Mouse (Mus musculus) embryonic facial prominence, embryonic 13.5 days (tissue): ENCODE measurements around the gene D2hgdh. TPM values are rescaled to one million over a fixed set of nuclear protein-coding genes. Genes with fewer than 3 reads are reported as not detected.
"Not testable (repeated sequence)": the region's sequence is repeated elsewhere in the genome, so short reads cannot be mapped to it uniquely, and the experiment has no call there.

ENCODE experiments used
- ATAC-seq: fragments of 200-750 bp; cut with Nextera tagmentation; 2 replicates; pipeline ENCODE4 v1.8.0; 2017; ENCODE audit warnings: low read depth; ENCODE audit not compliant: insufficient number of reproducible peaks, insufficient read depth, low FRiP score, low TSS enrichment
- H3K27ac ChIP-seq: fragments of 300-500 bp; sonication (generic); 2 replicates; pipeline ENCODE4 v1.5.1; 2015; ENCODE audit warnings: moderate library complexity, mild to moderate bottlenecking, inconsistent platforms
- H3K27me3 ChIP-seq: fragments of 300-500 bp; sonication (generic); 2 replicates; pipeline ENCODE4 v1.6.1; 2015; ENCODE audit warnings: mild to moderate bottlenecking, inconsistent platforms
- H3K36me3 ChIP-seq: fragments of 300-500 bp; sonication (generic); 2 replicates; pipeline ENCODE4 v1.6.1; 2015; ENCODE audit warnings: mild to moderate bottlenecking, inconsistent platforms
- H3K4me1 ChIP-seq: fragments of 300-500 bp; sonication (generic); 2 replicates; pipeline ENCODE4 v1.6.1; 2015; ENCODE audit warnings: inconsistent platforms
- H3K4me2 ChIP-seq: fragments of 300-500 bp; sonication (generic); 2 replicates; pipeline ENCODE4 v1.6.1; 2015; ENCODE audit warnings: moderate library complexity, mild to moderate bottlenecking, inconsistent platforms
- H3K4me3 ChIP-seq: fragments of 300-500 bp; sonication (generic); 2 replicates; pipeline ENCODE4 v1.5.1; 2015; ENCODE audit warnings: mild to moderate bottlenecking, inconsistent platforms
- H3K9ac ChIP-seq: fragments of 300-500 bp; sonication (generic); 2 replicates; pipeline ENCODE4 v1.6.1; 2015; ENCODE audit warnings: mild to moderate bottlenecking, inconsistent platforms
- H3K9me3 ChIP-seq: fragments of 300-500 bp; sonication (generic); 2 replicates; pipeline ENCODE4 v1.6.1; 2016; ENCODE audit warnings: inconsistent platforms
- WGBS: fragments of 180-500 bp; shearing (Covaris S2); methylation state at CpG from one replicate; pipeline ENCODE4 v1.1.7; 2015; ENCODE audit warnings: mixed read lengths; 5-methylcytosine and 5-hydroxymethylcytosine counted together
- polyA plus RNA-seq: library from polyadenylated mRNA; unstranded; fragments of >200 nt; fragmentation: Nextera tagmentation; extraction: Ambion mirVana; gene quantifications from 2 replicates; pipeline ENCODE4 v1.2.1, GENCODE M21; 2015

The D2hgdh gene
- polyA plus RNA-seq, 1 experiment from 2014 or later: 19.4 TPM

DNA sequence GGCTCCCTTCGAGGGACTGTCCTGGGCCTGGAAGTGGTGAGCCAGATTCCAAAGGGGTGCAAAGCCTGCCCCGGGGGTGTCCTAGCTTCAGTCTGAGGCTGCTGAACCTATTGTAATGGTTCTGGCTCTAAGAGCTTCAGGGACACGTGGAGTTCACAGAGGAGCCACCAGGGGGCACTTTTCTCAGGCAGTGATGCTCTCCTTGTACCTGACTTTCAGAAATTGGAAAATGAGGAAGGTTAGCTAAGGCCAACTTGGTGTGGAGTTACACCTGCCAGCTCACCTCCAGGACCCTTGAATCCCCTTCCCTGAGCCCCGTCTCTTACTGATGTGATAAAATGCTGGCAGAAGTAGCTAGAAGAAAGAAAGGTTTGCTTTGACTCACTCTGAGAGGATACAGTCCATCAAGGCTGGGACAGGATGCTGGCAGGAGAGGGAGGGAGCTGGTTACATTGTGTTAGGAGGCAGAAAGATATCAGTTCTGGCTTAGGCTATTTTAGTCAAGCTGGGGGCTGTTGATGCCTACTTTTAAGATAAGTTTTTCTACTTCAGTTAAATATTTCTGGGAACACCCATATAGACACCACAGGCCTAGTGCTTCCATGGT, 8.1 kb downstream of the D2hgdh start:
- H3K36me3 ChIP-seq: peaks cover 28% of the 10 kb centered on the region
- H3K27me3 ChIP-seq, H3K4me3 ChIP-seq, H3K9me3 ChIP-seq, H3K4me2 ChIP-seq, ATAC-seq, H3K4me1 ChIP-seq, H3K9ac ChIP-seq, H3K27ac ChIP-seq: not testable (repeated sequence)
- WGBS: 45% methylated on average over 3 of the region's 4 CpGs

DNA sequence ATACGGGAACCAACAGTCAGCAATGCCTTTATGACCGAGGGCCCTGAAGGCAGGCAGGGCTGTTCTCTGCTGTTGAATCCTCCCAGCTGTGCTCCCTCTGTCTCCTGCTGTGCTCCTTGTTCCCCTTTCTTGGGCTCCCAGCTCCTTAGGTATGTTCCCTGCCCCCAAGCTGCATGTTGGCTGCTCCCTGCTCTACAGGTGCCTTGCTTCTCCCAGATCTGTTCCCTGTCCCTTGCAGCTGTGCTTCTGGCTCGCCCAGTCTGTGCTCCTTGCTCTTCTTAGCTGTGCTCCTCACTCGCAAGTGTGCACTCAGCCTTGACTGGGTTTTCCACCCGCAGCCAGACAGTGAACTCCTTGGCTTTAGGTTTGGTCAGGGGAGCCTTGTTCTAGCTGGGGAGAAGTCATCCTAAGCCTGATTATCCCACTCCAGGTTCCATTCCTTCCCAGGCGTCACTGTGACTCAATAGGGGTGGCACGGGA, 10.0 kb downstream of the D2hgdh start:
- Histone ChIP-seq H3K9ac (no peak overlapping the region), H3K4me3 (no peak overlapping the region), H3K4me1 (no peaks in the 10 kb centered on the region), H3K36me3 (peaks cover 34% of the 10 kb centered on the region), H3K27me3 (no peaks in the 10 kb centered on the region), H3K27ac (no peak overlapping the region), H3K4me2 (no peak overlapping the region), H3K9me3 (no peaks in the 10 kb centered on the region)
- peak; percentile 3; the same call in 1 of the 2 replicates for ATAC-seq
- 87% methylated on average over 7 of the region's 7 CpGs for WGBS

DNA sequence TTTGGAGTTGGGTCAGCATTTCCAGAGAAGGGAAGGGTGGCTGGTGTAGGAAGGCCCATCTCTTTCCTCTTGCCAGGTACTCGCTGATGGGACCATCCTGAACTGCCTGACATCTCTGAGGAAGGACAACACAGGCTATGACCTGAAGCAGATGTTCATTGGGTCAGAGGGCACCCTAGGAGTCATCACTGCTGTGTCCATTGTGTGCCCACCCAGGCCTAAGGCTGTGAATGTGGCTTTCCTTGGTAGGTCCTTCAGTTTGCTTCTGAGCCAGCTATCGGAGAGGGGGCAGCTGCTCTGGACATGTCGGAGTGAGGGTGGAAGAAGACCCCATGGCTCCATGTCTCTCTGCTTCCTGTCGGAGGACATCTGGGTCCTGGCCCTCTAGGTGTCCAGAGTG, 10.5 kb downstream of the D2hgdh start:
- H3K9me3 ChIP-seq: no peaks in the 10 kb centered on the region
- 90% methylated on average over 4 of the region's 4 CpGs for WGBS
- no peak overlapping the region for H3K4me3 ChIP-seq
- ATAC-seq: peak; percentile 56
- no peak overlapping the region for H3K27ac ChIP-seq
- H3K27me3 ChIP-seq: no peaks in the 10 kb centered on the region
- no peak overlapping the region for H3K4me2 ChIP-seq
- no peaks in the 10 kb centered on the region for H3K4me1 ChIP-seq
- H3K9ac ChIP-seq: no peak overlapping the region
- H3K36me3 ChIP-seq: peaks cover 34% of the 10 kb centered on the region

DNA sequence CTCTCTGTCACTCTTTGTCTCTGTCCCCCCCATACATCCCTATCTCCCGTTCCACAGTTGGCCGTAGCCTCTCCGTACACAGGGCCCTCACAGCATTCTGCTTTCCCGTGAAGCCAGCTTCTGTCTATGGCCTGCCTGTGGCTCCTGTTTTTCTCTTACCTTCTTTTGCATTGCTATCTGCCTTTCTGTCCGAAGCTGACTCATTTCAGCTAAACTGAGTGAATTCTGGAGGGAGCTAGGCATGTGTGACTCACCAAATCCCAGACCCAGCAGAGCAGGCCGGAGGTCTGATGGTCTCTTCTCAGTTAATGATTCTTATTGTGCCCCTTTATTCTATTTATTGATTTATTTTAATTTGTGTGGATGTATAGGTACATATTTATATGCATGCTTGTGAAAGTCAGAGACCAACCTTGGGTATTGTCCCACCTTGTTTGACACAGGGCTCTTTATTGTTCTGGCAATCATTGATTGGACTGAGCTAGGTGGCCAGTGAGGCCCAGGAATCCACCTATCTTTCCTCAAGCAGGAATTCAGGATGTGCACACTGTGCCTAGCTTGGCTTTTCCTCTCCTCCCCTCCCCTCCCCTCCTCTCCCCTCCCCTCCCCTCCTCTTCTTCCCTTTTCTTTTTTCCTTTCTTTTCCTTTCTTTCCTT, 11.3 kb downstream of the D2hgdh start:
- Histone ChIP-seq H3K27ac (no peak overlapping the region), H3K9me3 (no peaks in the 10 kb centered on the region), H3K4me3 (no peak overlapping the region), H3K27me3 (no peaks in the 10 kb centered on the region), H3K4me2 (no peak overlapping the region), H3K36me3 (peaks cover 34% of the 10 kb centered on the region), H3K4me1 (no peaks in the 10 kb centered on the region), H3K9ac (no peak overlapping the region)
- 91% methylated on average over 6 of the region's 6 CpGs for WGBS
- no peak for ATAC-seq

DNA sequence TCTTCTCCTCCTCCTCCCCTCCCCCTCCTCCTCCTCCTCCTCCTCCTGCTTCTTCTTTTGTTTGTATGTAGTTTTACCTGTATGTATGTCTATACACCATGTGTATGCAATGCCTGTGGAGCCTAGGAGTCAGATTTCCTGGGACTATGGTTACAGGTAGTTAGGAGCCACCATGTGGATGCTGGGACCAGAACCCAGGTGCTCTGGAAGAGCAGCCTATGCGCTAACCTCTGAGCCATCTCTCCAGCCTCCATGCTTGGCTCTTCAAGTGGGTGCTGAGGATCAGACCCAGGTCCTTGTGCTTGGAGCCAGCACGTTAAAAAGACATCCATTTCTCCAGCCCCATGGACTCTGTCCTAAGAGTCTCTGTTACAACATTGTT, 11.8 kb downstream of the D2hgdh start:
- H3K4me1 ChIP-seq: no peaks in the 10 kb centered on the region
- ATAC-seq: no peak
- H3K4me3 ChIP-seq: no peak overlapping the region
- peaks cover 34% of the 10 kb centered on the region for H3K36me3 ChIP-seq
- no peak overlapping the region for H3K4me2 ChIP-seq
- H3K9me3 ChIP-seq: no peaks in the 10 kb centered on the region
- 78% methylated on average over 2 of the region's 2 CpGs for WGBS
- H3K9ac ChIP-seq: no peak overlapping the region
- H3K27me3 ChIP-seq: no peaks in the 10 kb centered on the region
- no peak overlapping the region for H3K27ac ChIP-seq

DNA sequence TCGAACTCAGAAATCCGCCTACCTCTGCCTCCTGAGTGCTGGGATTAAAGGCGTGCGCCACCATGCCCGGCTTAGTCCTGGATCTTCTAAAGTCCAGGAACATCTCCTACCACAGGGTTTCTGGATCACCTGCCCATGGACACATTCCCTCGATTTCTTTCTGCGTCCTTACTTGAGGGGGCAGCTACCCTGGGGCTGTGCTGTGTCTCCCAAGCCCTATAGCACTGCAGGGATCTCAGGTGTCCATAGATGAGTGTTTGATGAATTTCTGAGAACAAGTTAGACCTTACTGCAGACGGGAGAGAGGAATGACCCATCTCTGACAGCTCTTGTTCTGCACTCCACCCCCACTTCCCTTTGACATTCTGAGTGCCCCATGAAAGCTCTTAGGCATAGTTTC, 12.6 kb downstream of the D2hgdh start:
- 91% methylated on average over 8 of the region's 8 CpGs for WGBS
- H3K27me3 ChIP-seq: no peaks in the 10 kb centered on the region
- ATAC-seq: no peak
- H3K4me2 ChIP-seq: no peak overlapping the region
- no peak overlapping the region for H3K27ac ChIP-seq
- no peaks in the 10 kb centered on the region for H3K4me1 ChIP-seq
- peaks cover 34% of the 10 kb centered on the region for H3K36me3 ChIP-seq
- H3K9me3 ChIP-seq: no peaks in the 10 kb centered on the region
- no peak overlapping the region for H3K9ac ChIP-seq
- no peak overlapping the region for H3K4me3 ChIP-seq

DNA sequence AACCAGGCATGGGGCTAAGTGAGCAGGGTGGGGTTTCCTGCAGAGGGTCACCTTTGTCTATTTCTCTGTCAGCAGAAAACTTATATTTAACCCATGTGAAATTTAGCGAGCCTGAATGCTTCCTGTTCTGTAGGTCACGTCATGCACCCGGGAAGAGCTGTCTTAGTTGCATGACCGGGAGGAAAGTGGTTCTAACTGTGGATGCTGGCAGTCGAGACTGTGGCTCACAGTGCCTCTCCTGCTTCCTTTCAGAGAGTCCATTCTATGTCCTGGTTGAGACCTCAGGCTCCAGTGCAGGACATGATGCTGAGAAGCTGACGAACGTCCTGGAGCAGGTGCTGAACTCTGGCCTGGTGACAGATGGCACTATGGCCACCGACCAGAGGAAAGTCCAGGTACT, 13.9 kb downstream of the D2hgdh start:
- H3K4me3 ChIP-seq, H3K27me3 ChIP-seq, H3K9ac ChIP-seq, H3K27ac ChIP-seq, ATAC-seq, H3K4me1 ChIP-seq, H3K9me3 ChIP-seq, H3K4me2 ChIP-seq: not testable (repeated sequence)
- 90% methylated on average over 8 of the region's 8 CpGs for WGBS
- peaks cover 34% of the 10 kb centered on the region for H3K36me3 ChIP-seq

DNA sequence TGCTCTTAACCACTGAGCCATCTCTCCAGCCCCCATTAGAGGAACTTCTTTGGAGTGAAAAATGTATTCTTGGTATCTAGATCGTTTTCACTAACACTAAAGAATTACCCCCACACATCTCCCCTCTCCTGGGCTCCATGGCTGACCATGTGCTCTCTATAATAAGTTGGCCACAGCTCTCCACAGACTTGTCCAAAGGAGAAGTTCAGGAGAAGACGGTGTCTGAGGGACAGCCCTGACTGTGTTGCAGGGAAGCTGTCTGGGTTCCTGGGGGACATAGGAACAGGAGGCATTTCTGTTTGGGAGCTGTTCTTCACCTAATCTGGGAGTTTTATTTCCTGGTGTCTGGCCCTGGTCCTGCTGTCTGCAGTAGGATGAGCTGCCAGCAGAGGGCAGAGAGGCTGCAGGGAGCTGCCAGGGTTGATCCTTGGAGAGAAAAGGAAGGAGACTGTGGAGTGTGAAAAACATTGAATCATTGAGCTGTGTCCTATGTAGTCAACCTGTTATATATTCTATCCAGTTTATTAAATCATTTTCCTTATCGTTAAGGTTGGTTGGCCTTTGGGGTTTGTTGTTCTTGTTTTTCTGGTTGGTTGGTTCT, 21.2 kb downstream of the D2hgdh start:
- H3K36me3 ChIP-seq, ATAC-seq, H3K4me3 ChIP-seq, H3K4me2 ChIP-seq, H3K27me3 ChIP-seq, H3K27ac ChIP-seq, H3K9ac ChIP-seq, H3K9me3 ChIP-seq, H3K4me1 ChIP-seq: not testable (repeated sequence)
- 64% methylated on average over 1 of the region's 3 CpGs for WGBS

DNA sequence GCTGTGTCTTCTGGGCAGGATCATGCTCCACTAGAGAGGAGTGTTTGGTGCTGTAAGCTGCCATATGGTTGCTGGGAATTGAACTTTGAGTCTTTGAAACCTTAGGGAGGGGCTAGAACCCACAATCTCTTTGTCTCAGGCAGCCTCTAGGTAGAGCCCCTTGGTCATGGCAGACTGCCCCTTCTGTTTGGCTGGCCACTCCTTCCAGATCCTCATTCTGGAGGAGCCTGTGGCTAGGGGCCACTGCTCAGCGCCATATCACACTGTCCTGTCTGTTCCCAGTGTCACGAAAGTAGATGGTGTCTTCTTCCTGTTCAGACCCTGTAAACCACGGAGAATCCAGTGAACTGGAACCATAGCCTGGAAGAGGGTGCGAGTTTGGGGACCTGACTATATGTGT, 31.1 kb downstream of the D2hgdh start:
- H3K27me3 ChIP-seq, H3K27ac ChIP-seq, H3K4me2 ChIP-seq, ATAC-seq, H3K4me3 ChIP-seq, H3K9ac ChIP-seq, H3K9me3 ChIP-seq, H3K4me1 ChIP-seq: not testable (repeated sequence)
- H3K36me3 ChIP-seq: peaks cover 10% of the 10 kb centered on the region; the same call in 1 of the 2 replicates
- WGBS: 87% methylated on average over 4 of the region's 4 CpGs

DNA sequence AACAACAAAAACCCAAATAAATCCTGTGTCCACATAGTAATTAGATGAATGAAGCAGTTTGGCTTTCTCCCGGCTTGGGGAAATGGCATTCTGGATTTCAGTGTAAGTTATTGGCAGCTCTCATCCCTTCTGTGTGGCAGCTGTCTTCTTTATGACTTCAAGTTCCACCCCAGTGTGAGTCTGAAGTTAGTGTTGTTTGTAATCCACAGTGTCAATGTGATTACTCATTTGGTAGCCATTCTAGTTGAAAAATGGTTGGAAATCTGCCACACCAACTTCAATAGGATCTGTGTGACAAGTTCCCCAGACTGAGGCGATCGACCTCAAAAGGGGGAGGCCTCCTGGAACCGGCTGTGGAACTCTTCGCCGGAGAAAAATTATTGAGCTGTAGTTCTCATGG, 32.7 kb downstream of the D2hgdh start:
- no peaks in the 10 kb centered on the region for H3K9me3 ChIP-seq

DNA sequence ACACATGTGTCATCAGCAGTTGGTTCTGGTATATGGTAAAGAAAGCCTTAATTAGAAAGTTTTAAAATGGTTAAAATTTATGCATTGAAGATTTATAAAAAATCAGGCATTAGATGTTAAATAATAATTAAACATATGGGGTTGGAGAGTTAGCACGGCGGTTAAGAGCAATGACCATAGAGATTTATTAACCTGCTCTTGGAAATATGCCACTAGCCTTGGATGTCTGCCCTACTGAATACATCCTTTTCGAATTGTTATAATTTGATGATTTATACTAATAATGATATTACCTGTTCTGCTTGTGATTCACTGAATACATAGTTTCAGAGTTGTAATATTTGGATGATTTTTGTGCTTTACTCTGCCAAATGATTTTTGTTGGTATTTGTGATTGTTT, 33.3 kb downstream of the D2hgdh start:
- no peak overlapping the region for H3K4me3 ChIP-seq
- WGBS: 91% methylated on average over 3 of the region's 3 CpGs
- no peaks in the 10 kb centered on the region for H3K36me3 ChIP-seq
- no peak overlapping the region for H3K9ac ChIP-seq
- H3K27ac ChIP-seq: no peak overlapping the region
- no peak overlapping the region for H3K4me2 ChIP-seq
- no peaks in the 10 kb centered on the region for H3K9me3 ChIP-seq
- H3K27me3 ChIP-seq: no peaks in the 10 kb centered on the region
- H3K4me1 ChIP-seq: no peaks in the 10 kb centered on the region
- no peak for ATAC-seq

More for the DNA sequence above, 32.7 kb downstream of the D2hgdh start:
- 86% methylated on average over 6 of the region's 6 CpGs for WGBS
- H3K27me3 ChIP-seq: no peaks in the 10 kb centered on the region
- H3K4me3 ChIP-seq: no peak overlapping the region
- ATAC-seq: no peak
- H3K9ac ChIP-seq: no peak overlapping the region
- H3K4me1 ChIP-seq: no peaks in the 10 kb centered on the region
- no peak overlapping the region for H3K27ac ChIP-seq
- H3K4me2 ChIP-seq: no peak overlapping the region
- no peaks in the 10 kb centered on the region for H3K36me3 ChIP-seq

DNA sequence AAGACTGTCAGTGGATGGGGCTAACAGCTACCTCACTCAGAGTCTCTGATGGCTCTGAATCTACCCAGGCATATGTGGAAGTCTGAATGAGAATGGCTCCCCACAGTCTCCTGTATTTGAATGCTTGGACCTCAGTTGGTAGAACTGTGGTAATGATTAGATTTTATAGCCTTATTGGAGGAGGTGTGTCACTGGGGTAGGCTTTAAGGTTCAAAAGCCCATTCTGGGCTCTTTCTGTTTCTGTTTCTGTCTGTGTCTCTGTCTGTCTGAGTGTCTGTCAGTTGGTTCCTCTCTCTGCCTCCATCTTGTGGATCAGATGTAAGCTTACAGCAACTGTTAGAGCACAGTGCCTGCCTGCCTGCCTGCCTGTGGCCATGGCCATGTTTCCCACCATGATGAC, 34.9 kb downstream of the D2hgdh start:
- Histone ChIP-seq H3K9ac (no peak overlapping the region), H3K4me2 (no peak overlapping the region), H3K4me3 (no peak overlapping the region), H3K27ac (no peak overlapping the region), H3K36me3 (no peaks in the 10 kb centered on the region), H3K9me3 (no peaks in the 10 kb centered on the region), H3K4me1 (no peaks in the 10 kb centered on the region), H3K27me3 (no peaks in the 10 kb centered on the region)
- no peak for ATAC-seq
